Mouse (Mus musculus) cerebellum, postnatal 25 days (tissue): ENCODE measurements around the gene Fbxl13.

Source experiments
- DNase-seq, 2 experiments: peaks; one replicate each; pipeline ENCODE4 v3.0.0; 2021; ENCODE audit warnings: mixed read lengths in 2 of 2

Gene Fbxl13

GRCm38 (mm10) chr5:21645439-21646132 is at the start of gene Fbxl13, which contains the start of gene Armc10:
Gene Fbxl13 (minus strand): TSS chr5:21645634.
Gene Armc10 (plus strand): TSS chr5:21645813.
- peak; percentile 79 to 87 for DNase-seq

GRCm38 (mm10) chr5:21694854-21695490 is 49.5 kb upstream of the Fbxl13 start:
- no peak for DNase-seq

DNA sequence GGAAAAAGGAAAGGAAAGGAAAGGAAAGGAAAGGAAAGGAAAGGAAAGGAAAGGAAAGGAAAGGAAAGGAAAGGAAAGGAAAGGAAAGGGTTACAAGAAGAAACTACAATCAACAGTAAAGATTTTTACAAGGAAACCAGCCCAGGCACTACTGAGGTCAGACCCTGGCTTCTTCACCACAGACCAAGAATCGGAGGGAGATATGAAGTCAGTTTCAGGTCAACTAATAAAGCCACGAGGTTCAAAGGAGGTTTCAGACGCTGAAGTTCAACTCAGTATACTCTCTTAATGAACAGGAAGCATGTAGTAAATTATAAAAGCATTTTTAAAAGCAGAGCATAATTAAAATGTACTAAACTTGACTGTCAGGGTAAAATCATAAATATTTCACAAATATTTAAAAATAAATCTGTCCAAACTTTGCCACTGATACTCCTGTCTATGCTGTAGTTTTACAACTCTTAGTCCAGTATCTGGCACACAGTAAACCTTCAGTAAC is 48.0 kb upstream of the Fbxl13 start:
- DNase-seq = no peak

GRCm38 (mm10) chr5:21692230-21692629 is 46.8 kb upstream of the Fbxl13 start:
- no peak for DNase-seq

DNA sequence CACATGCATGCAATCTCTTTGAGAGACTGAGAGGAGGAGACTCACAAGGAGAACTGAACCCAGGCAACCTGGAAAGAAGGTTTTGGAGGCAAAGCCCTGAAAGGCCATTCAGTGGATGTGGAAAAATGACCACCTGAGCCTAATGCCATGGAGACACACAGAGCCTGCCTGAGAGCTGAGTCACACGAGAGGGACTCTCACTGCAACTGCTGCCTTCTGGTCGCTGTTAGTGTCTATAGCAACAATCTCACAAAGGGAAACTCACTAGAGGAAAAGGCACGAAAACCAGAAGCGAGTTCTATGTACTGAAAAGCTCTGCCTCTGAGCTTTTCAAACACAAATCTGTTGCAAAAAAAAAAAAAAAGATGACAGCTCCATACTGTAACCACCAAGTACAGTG is 41.6 kb upstream of the Fbxl13 start:
- no peak for DNase-seq

GRCm38 (mm10) chr5:21685001-21685400 is 39.6 kb upstream of the Fbxl13 start:
- DNase-seq = no peak

DNA sequence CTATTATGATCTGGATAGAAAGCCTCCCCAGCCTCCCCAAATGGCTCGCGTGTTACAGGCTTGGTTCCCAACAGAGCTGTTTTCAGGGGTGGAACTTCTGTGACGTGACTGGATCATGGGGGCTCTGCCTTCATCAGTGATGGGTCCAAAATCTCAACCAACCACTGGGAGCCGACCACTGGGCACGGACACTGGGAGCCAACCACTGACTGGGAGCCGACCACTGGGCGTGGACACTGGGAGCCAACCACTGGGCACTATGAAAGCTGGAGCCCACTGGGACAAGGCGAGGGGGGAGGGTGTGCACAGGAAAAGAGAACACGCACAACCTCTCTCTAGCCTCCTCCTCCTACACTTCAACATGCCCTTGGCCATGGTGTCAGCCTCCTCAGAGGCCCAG is 38.4 kb upstream of the Fbxl13 start:
- DNase-seq = no peak

DNA sequence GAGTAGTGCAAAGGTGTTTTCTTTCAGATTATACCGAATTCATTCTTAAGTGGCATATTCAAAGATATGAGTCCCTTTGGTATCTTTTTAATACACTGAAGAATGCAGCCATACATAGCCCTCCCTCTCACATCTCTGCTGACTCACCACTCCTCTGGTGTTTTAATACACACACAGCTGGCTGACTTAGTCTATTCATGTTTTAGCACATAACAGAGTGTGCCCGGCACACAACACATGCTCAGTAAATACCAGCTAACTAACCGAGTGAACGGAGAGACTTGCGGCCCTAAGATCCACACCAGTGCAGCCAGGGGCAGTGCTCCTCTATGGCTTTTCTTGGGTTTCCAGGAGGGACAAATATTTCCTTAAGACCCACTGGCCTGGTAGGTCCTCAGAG is 35.5 kb upstream of the Fbxl13 start:
- DNase-seq = no peak

GRCm38 (mm10) chr5:21680029-21680428 is 34.6 kb upstream of the Fbxl13 start:
- DNase-seq = no peak

DNA sequence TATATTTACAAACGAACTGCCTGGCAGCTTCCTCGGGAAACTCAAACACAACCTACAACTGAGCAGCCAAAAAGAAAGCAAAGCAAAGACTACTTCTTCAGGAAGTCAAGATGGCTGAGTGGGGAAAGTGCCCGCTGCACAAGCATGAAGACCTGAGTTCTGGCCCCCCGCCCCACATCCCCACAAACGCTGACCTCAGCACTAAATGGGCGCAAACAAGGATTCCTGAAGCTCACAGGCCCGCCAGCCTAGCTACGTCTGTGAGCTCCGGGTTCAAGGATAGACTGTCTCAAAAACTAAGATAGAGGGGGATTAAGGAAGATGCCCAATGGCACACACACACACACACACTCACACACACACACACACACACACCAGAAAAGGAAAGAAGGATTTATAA is 32.9 kb upstream of the Fbxl13 start:
- DNase-seq = no peak

GRCm38 (mm10) chr5:21677939-21678338 is 32.5 kb upstream of the Fbxl13 start:
- DNase-seq = no peak

- DNase-seq = no peak
These were observed 30.1 kb upstream of the Fbxl13 start for GRCm38 (mm10) chr5:21675494-21675893.

DNA sequence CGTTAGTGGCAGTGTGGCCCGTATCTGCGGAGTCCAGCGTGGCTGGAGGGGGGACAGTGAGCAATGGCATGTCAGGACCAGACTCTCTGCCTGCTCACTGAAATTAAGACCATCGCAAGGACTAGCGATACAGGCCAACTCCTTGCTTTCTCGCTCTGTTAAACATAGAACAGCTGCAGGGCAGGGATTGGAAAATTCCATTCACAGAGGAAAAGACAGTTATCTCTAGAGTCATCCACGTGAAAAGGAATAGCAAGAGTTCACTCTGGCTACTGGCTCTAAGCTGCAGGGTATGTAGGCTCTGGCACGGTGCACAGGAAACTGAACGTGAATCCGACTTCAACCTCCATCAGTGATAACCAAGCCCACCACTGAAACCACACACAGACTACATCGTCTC is 29.6 kb upstream of the Fbxl13 start:
- DNase-seq = no peak

DNA sequence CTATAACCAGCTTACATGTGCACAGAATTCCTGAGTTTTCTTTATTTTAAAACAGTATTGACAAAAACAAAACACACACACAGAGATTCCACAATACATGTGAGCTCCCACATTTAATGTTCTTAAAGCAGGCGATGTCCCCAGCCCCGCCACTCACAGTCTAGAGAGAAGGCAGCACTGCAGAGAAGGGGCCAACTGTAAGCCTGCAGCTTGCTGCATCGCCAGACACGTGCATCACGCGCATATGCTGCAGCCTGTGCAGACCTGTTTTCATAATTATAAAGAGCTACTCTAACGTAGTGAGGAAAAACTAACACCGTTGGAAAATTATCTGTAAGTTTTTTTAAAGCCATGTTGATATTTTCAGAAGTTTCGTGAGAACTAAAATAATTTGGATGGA is 28.3 kb upstream of the Fbxl13 start:
- no peak for DNase-seq

DNA sequence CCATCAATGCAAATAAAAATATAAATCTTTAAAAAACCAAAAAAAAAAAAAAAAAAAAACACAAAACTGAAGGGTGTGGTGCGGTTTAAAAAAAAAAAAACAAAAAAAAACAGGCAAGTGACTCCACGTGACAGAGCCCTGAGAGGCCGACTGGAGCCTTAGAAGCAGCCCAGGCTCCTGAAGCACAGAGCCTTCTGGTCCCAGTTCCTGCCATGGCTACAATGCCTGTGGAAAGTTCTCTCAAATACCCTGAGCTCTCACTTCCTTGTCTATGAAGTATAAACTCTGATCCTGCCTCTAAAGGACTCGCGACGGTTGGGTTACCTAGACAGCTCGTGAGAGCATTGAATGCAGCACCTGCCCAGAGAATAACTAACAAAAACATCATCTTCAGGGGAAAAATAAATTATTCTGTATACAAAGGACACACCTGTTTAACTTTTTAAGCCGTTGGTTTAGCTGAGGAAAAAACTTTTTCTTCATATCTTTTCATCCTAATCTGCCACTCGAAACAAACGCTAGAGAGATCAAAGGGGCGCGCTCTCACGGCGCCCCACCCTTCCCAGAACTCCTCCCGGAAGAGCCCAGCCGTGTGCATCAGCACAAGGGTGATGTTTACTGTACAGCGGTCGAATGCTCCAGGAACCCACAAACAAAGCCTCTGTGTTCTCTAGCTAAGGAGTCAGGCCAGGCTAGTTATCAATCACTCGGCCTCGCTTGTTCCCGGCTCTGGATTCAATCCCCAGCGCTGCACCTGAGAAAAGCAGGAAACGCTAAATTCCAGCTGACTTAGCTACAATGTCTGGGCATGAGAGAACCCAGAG is 27.6 kb upstream of the Fbxl13 start:
- DNase-seq = no peak

DNA sequence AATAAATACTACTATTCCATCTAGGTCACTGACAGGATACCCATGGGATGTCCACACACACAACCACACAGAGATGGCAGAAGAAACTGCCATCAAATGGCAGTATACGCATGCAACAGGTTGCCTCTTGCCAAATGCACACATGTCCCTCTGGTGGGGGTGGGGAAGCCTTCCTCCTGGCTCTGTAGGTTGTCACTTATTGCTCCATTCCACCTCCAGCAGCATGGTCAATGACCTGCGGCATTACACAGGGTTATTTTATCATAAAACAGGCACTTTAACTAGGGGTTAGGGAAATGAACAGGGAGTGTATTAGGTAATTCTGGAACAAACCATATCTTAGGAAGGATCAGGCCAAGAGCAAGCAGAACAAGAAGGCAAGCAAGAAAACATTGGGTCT is 23.9 kb upstream of the Fbxl13 start:
- no peak for DNase-seq

DNA sequence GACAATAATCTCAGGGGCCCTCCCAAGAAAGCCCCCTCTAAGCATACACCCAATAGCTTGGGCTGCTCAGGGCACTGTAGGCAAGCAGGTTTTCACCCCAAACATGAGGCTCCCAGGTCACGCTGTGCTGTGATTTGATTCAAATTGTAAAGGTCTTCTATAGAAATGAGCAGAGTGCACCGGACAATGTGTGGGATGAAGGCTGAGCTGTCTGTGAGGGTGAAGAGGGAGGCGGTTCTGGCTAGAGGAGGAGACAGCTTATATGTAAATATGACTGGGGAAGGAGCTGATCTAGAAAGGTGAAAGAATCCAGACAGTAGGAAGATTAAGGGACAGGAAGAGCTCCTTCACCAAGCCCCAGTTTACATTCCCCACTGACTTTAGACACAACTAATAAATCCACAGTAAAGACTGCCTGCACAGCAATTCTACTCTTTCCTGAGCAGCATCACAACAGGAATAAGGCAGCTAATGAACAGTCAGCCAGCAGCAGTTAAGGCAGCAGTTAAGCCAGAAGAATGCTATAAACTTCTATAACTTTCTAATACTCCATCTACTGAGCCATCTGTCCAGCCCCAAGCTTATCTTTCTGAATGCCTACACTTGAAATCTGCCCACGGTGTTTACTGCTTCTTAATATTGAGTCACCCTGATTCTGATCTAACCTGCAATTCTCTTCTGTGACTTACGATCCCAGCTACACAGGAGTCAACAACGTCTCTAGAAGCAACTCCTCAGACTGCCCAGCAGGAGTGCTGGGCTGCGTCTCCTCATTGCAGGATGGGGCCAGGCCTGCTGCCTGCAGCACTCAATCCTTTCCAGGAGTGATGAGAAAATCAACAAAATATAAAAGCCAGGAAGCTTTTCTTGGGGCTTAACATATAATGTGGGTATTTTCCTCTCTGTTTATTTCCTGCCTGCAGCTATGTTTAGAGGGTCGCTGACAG is 22.0 kb upstream of the Fbxl13 start:
- DNase-seq = no peak

GRCm38 (mm10) chr5:21663081-21663480 is 17.6 kb upstream of the Fbxl13 start:
- DNase-seq = no peak

- no peak for DNase-seq
These were observed 15.4 kb upstream of the Fbxl13 start for GRCm38 (mm10) chr5:21660850-21661249.

DNA sequence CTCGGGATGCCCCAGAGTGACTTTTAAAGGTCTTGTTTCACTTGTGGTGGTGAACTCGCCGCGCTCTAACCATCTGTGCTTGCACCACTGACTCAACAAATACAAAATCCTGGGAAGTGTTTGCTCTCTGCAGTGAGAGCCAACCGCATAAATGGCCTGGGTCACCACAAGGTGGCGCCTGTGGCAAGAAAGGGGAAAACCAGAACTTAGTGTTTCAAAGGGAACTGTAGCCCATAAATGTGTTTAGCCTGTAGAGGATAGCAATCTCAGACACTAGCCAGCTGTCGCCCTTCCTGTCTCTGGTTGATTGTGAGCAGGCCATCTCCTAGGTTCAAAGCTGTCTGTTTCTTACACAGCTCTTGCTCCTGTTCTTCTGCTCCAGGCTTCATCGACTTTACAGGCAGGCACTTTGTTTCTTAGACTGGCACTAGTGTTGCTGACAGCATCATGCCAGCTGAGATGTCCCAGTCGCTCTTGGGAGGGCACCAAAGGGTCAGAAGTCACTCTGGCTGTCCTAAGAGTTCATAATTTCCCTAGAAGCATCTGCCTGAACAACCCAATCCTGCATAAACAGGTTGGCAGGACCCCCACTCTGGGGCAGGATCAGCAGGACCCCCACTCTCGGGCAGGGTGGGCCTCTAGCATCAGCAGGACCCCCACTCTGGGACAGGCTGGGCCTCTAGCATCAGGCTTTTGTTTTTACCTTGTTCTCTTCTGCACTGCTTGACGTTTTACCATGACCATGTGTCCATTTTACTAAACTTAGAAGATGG is 13.4 kb upstream of the Fbxl13 start:
- DNase-seq = peak; percentile 72 to 88

GRCm38 (mm10) chr5:21658038-21658437 is 12.6 kb upstream of the Fbxl13 start:
- no peak for DNase-seq

GRCm38 (mm10) chr5:21656912-21657311 is 11.5 kb upstream of the Fbxl13 start:
- DNase-seq = no peak
